Mouse (Mus musculus) intestine, postnatal 0 days (tissue): ENCODE measurements at regions not wholly inside any gene's neighbourhood (a gene's known extent, or its start where the extent isn't known, plus 50 kb on each side); places are given as distances from the start of the nearest gene placed in this dataset.

Experiments used
- ATAC-seq: fragments of 200-750 bp; cut with Nextera tagmentation; 2 replicates; pipeline ENCODE4 v1.8.0; 2017; ENCODE audit warnings: mild to moderate bottlenecking, moderate TSS enrichment, moderate library complexity
- H3K27ac ChIP-seq: fragments of 300-500 bp; sonication (generic); 2 replicates; pipeline ENCODE4 v1.5.1; 2014; ENCODE audit warnings: mild to moderate bottlenecking, low read depth, low read length, moderate library complexity
- H3K27me3 ChIP-seq: fragments of 300-500 bp; sonication (generic); replicated peaks from 2 replicates; pipeline ENCODE4 v1.6.1; 2014; ENCODE audit warnings: low read length, mixed read lengths; ENCODE audit not compliant: control insufficient read depth, insufficient read depth
- H3K36me3 ChIP-seq: fragments of 300-500 bp; sonication (generic); 2 replicates; pipeline ENCODE4 v1.6.1; 2014; ENCODE audit warnings: mild to moderate bottlenecking, moderate library complexity; ENCODE audit not compliant: control insufficient read depth, insufficient read depth
- H3K4me1 ChIP-seq: fragments of 300-500 bp; sonication (generic); replicated peaks from 2 replicates; pipeline ENCODE4 v1.6.1; 2014; ENCODE audit warnings: antibody characterized with exemption, low read length, mixed read lengths; ENCODE audit not compliant: control insufficient read depth, insufficient read depth
- H3K4me2 ChIP-seq: fragments of 300-500 bp; sonication (generic); replicated peaks from 2 replicates; pipeline ENCODE4 v1.6.1; 2014; ENCODE audit warnings: low read depth, mild to moderate bottlenecking, moderate library complexity
- H3K4me3 ChIP-seq: fragments of 300-500 bp; sonication (generic); 2 replicates; pipeline ENCODE4 v1.5.1; 2014; ENCODE audit warnings: low read depth, low read length
- H3K9ac ChIP-seq: fragments of 300-500 bp; sonication (generic); 2 replicates; pipeline ENCODE4 v1.6.1; 2014; ENCODE audit warnings: mild to moderate bottlenecking, low read depth, low read length
- H3K9me3 ChIP-seq: fragments of 300-500 bp; sonication (generic); 2 replicates; pipeline ENCODE4 v1.6.1; 2016; ENCODE audit warnings: mixed run types; ENCODE audit not compliant: control insufficient read depth
- CTCF ChIP-seq: sonication (generic); IDR thresholded peaks from 2 replicates; pipeline ENCODE4 v1.5.1; 2016; ENCODE audit warnings: low read depth, mild to moderate bottlenecking, control low read depth, antibody characterized with exemption, moderate library complexity
- WGBS: fragments of 180-500 bp; shearing (Covaris S2); extraction: QIAGEN DNeasy Blood & Tissue Kit; methylation state at CpG from one replicate; pipeline ENCODE4 v1.1.7; 2014; 5-methylcytosine and 5-hydroxymethylcytosine counted together

GRCm38 (mm10) chr10:19412926-19413325 is 56.6 kb downstream of the Olig3 start:
- Histone ChIP-seq H3K36me3 (no peaks in the 10 kb centered on the region), H3K4me3 (no peak overlapping the region), H3K27ac (no peak overlapping the region), H3K4me1 (no peaks in the 10 kb centered on the region), H3K9me3 (no peaks in the 10 kb centered on the region), H3K27me3 (no peaks in the 10 kb centered on the region), H3K4me2 (no peak overlapping the region), H3K9ac (no peak overlapping the region)
- no peak for ATAC-seq
- TF ChIP-seq CTCF: peak; percentile 71
- 59% methylated on average over 2 of the region's 2 CpGs for WGBS

GRCm38 (mm10) chr10:19413935-19414334 is 57.6 kb downstream of the Olig3 start:
- H3K36me3 ChIP-seq: no peaks in the 10 kb centered on the region
- WGBS: 69% methylated on average over 5 of the region's 5 CpGs
- H3K27ac ChIP-seq: no peak overlapping the region
- no peak for ATAC-seq
- H3K9ac ChIP-seq: no peak overlapping the region
- H3K27me3 ChIP-seq: no peaks in the 10 kb centered on the region
- H3K9me3 ChIP-seq: no peaks in the 10 kb centered on the region
- TF ChIP-seq CTCF: no peak
- no peak overlapping the region for H3K4me2 ChIP-seq
- no peak overlapping the region for H3K4me3 ChIP-seq
- H3K4me1 ChIP-seq: no peaks in the 10 kb centered on the region

- Histone ChIP-seq H3K36me3 (no peaks in the 10 kb centered on the region), H3K4me3 (no peak overlapping the region), H3K4me1 (no peaks in the 10 kb centered on the region), H3K9ac (no peak overlapping the region), H3K27ac (no peak overlapping the region), H3K9me3 (0 out of 2 replicates have a peak, but pooled peaks cover 3% of the 10 kb centered on the region), H3K27me3 (no peaks in the 10 kb centered on the region), H3K4me2 (no peak overlapping the region)
- TF ChIP-seq CTCF: no peak
- no peak for ATAC-seq
- 30% methylated on average over 5 of the region's 5 CpGs for WGBS
These were observed 58.5 kb downstream of the Olig3 start for GRCm38 (mm10) chr10:19414834-19415233.

- no peaks in the 10 kb centered on the region for H3K27me3 ChIP-seq
- H3K36me3 ChIP-seq: no peaks in the 10 kb centered on the region
- H3K4me1 ChIP-seq: no peaks in the 10 kb centered on the region
- WGBS: 59% methylated on average over 1 of the region's 1 CpGs
- H3K4me2 ChIP-seq: no peak overlapping the region
- H3K4me3 ChIP-seq: no peak overlapping the region
- TF ChIP-seq CTCF: no peak
- H3K27ac ChIP-seq: no peak overlapping the region
- ATAC-seq: no peak
- 0 out of 2 replicates have a peak, but pooled peaks cover 3% of the 10 kb centered on the region for H3K9me3 ChIP-seq
- H3K9ac ChIP-seq: no peak overlapping the region
These were observed 67.7 kb downstream of the Olig3 start for GRCm38 (mm10) chr10:19424030-19424429.

- Histone ChIP-seq H3K27me3 (no peaks in the 10 kb centered on the region), H3K4me1 (no peaks in the 10 kb centered on the region), H3K4me2 (no peak overlapping the region), H3K9me3 (no peaks in the 10 kb centered on the region), H3K9ac (no peak overlapping the region), H3K27ac (no peak overlapping the region), H3K36me3 (no peaks in the 10 kb centered on the region), H3K4me3 (no peak overlapping the region)
- ATAC-seq: no peak
- no peak for TF ChIP-seq CTCF
- 67% methylated on average over 3 of the region's 3 CpGs for WGBS
These were observed 68.6 kb downstream of the Olig3 start for GRCm38 (mm10) chr10:19424961-19425360.

- 81% methylated on average over 3 of the region's 3 CpGs for WGBS
- H3K27ac ChIP-seq: no peak overlapping the region
- H3K27me3 ChIP-seq: no peaks in the 10 kb centered on the region
- no peak for ATAC-seq
- H3K4me2 ChIP-seq: no peak overlapping the region
- H3K4me3 ChIP-seq: no peak overlapping the region
- H3K36me3 ChIP-seq: no peaks in the 10 kb centered on the region
- H3K9ac ChIP-seq: no peak overlapping the region
- no peaks in the 10 kb centered on the region for H3K9me3 ChIP-seq
- H3K4me1 ChIP-seq: no peaks in the 10 kb centered on the region
- TF ChIP-seq CTCF: no peak
These were observed 70.5 kb downstream of the Olig3 start for GRCm38 (mm10) chr10:19426835-19427234.

GRCm38 (mm10) chr10:19432515-19432914 is 76.2 kb downstream of the Olig3 start:
- no peaks in the 10 kb centered on the region for H3K4me1 ChIP-seq
- H3K27me3 ChIP-seq: no peaks in the 10 kb centered on the region
- H3K4me3 ChIP-seq: no peak overlapping the region
- 90% methylated on average over 4 of the region's 4 CpGs for WGBS
- no peaks in the 10 kb centered on the region for H3K36me3 ChIP-seq
- no peak overlapping the region for H3K9ac ChIP-seq
- H3K4me2 ChIP-seq: no peak overlapping the region
- H3K27ac ChIP-seq: no peak overlapping the region
- no peaks in the 10 kb centered on the region for H3K9me3 ChIP-seq
- no peak for TF ChIP-seq CTCF
- ATAC-seq: no peak
